Mouse (Mus musculus): ENCODE measurements around the gene Slc25a48. TPM values are rescaled to one million over a fixed set of nuclear protein-coding genes. Genes with fewer than 3 reads are reported as not detected.

The Slc25a48 gene
- polyA plus RNA-seq, 1 experiment from 2014 or later = 0.13 TPM

DNA sequence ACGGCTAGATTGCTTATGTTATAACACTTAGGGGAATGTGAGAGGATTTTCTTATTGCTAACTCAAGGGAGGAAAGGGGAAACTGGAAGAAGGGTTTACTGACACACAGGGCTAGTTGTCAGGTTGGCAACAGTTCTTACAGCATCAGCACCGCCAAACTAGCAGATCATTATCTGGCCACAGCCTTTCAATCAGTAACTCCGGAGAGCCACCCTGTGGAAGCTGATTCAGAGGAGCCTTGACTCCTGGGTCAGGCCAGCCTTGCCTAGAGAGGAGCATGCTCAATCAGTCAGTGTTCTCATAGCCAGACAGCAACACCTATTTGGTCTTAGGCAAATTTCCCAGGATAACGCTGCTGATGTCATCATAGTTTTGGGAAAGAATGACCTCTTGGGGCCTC lies 23.3 kb downstream of the Slc25a48 start:
- no peaks in the 10 kb centered on the region for H3K4me1 ChIP-seq (replicated peaks; ENCODE audit: control insufficient read depth, insufficient read depth)
- H3K4me2 ChIP-seq (replicated peaks; ENCODE audit: low read depth) = no peak overlapping the region
- ATAC-seq (ENCODE audit: low FRiP score, low TSS enrichment) (no peak), DNase-seq (ENCODE audit: low spot score) (no peak)
- H3K27me3 ChIP-seq (ENCODE audit: control insufficient read depth, insufficient read depth, low read length) = no peaks in the 10 kb centered on the region
- no peak overlapping the region for H3K4me3 ChIP-seq (ENCODE audit: low read depth, low read length)
- 82% methylated on average over 4 of the region's 4 CpGs for WGBS
- H3K27ac ChIP-seq (replicated peaks) = no peak overlapping the region
- H3K9me3 ChIP-seq (ENCODE audit: control insufficient read depth, low read length) = no peaks in the 10 kb centered on the region
- H3K36me3 ChIP-seq (ENCODE audit: control insufficient read depth, insufficient read depth, low read length) = no peaks in the 10 kb centered on the region
- no peak overlapping the region for H3K9ac ChIP-seq (ENCODE audit: low read length)
- TF ChIP-seq CTCF (IDR thresholded peaks at IDR 0.05; ENCODE audit: low read depth) (no peak), EP300 (optimal IDR thresholded peaks at IDR 0.05) (no peak)

- H3K9me3 ChIP-seq (ENCODE audit: control insufficient read depth, low read length) = no peaks in the 10 kb centered on the region
- no peaks in the 10 kb centered on the region for H3K36me3 ChIP-seq (ENCODE audit: control insufficient read depth, insufficient read depth, low read length)
- ATAC-seq (ENCODE audit: low FRiP score, low TSS enrichment) (no peak), DNase-seq (ENCODE audit: low spot score) (no peak)
- TF ChIP-seq EP300 (optimal IDR thresholded peaks at IDR 0.05) = no peak
- TF ChIP-seq CTCF (IDR thresholded peaks at IDR 0.05; ENCODE audit: low read depth) = no peak
- H3K4me1 ChIP-seq (replicated peaks; ENCODE audit: control insufficient read depth, insufficient read depth) = no peaks in the 10 kb centered on the region
- WGBS = 86% methylated on average over 4 of the region's 4 CpGs
- H3K9ac ChIP-seq (ENCODE audit: low read length) = no peak overlapping the region
- no peak overlapping the region for H3K27ac ChIP-seq (replicated peaks)
- H3K4me2 ChIP-seq (replicated peaks; ENCODE audit: low read depth) = no peak overlapping the region
- no peak overlapping the region for H3K4me3 ChIP-seq (ENCODE audit: low read depth, low read length)
- H3K27me3 ChIP-seq (ENCODE audit: control insufficient read depth, insufficient read depth, low read length) = no peaks in the 10 kb centered on the region
Measured at GRCm38 (mm10) chr13:56462791-56463190, 24.6 kb downstream of the Slc25a48 start.

DNA sequence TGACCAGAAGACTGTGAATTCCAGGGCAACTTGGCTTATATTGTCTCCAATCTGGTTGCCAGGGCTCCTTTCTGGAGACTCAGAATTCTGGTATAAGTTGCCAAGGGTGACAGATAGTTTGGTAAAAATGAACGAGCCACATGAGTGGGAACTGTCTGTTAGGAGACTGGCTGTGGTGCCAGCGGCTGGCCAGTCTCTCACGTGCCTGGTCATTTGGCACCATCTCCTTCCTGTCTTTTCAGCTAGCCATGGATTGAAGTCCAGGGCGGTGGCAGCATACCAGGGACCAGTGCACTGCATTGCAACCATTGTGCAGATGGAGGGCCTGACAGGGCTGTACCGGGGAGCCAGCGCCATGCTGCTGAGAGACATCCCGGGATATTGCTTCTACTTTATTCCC lies 25.1 kb downstream of the Slc25a48 start:
- no peak overlapping the region for H3K4me3 ChIP-seq (ENCODE audit: low read depth, low read length)
- no peak overlapping the region for H3K27ac ChIP-seq (replicated peaks)
- no peak for TF ChIP-seq CTCF (IDR thresholded peaks at IDR 0.05; ENCODE audit: low read depth)
- no peak for TF ChIP-seq EP300 (optimal IDR thresholded peaks at IDR 0.05)
- no peaks in the 10 kb centered on the region for H3K27me3 ChIP-seq (ENCODE audit: control insufficient read depth, insufficient read depth, low read length)
- H3K9ac ChIP-seq (ENCODE audit: low read length) = no peak overlapping the region
- DNase-seq (ENCODE audit: low spot score) (no peak), ATAC-seq (ENCODE audit: low FRiP score, low TSS enrichment) (no peak)
- H3K36me3 ChIP-seq (ENCODE audit: control insufficient read depth, insufficient read depth, low read length) = no peaks in the 10 kb centered on the region
- 85% methylated on average over 7 of the region's 7 CpGs for WGBS
- H3K9me3 ChIP-seq (ENCODE audit: control insufficient read depth, low read length) = no peaks in the 10 kb centered on the region
- H3K4me2 ChIP-seq (replicated peaks; ENCODE audit: low read depth) = no peak overlapping the region
- no peaks in the 10 kb centered on the region for H3K4me1 ChIP-seq (replicated peaks; ENCODE audit: control insufficient read depth, insufficient read depth)

GRCm38 (mm10) chr13:56463750-56464149 lies 25.6 kb downstream of the Slc25a48 start:
- H3K4me3 ChIP-seq (ENCODE audit: low read depth, low read length) = no peak overlapping the region
- 75% methylated on average over 6 of the region's 6 CpGs for WGBS
- no peak for TF ChIP-seq CTCF (IDR thresholded peaks at IDR 0.05; ENCODE audit: low read depth)
- no peak for TF ChIP-seq EP300 (optimal IDR thresholded peaks at IDR 0.05)
- H3K27ac ChIP-seq (replicated peaks) = no peak overlapping the region
- DNase-seq (ENCODE audit: low spot score) = no peak
- no peaks in the 10 kb centered on the region for H3K4me1 ChIP-seq (replicated peaks; ENCODE audit: control insufficient read depth, insufficient read depth)
- no peaks in the 10 kb centered on the region for H3K27me3 ChIP-seq (ENCODE audit: control insufficient read depth, insufficient read depth, low read length)
- H3K9ac ChIP-seq (ENCODE audit: low read length) = no peak overlapping the region
- H3K4me2 ChIP-seq (replicated peaks; ENCODE audit: low read depth) = no peak overlapping the region
- H3K9me3 ChIP-seq (ENCODE audit: control insufficient read depth, low read length) = no peaks in the 10 kb centered on the region
- no peak for ATAC-seq (ENCODE audit: low FRiP score, low TSS enrichment)
- no peaks in the 10 kb centered on the region for H3K36me3 ChIP-seq (ENCODE audit: control insufficient read depth, insufficient read depth, low read length)

- Histone ChIP-seq H3K36me3 (ENCODE audit: control insufficient read depth, insufficient read depth, low read length) (no peaks in the 10 kb centered on the region), H3K4me1 (replicated peaks; ENCODE audit: control insufficient read depth, insufficient read depth) (no peaks in the 10 kb centered on the region), H3K9ac (ENCODE audit: low read length) (no peak overlapping the region), H3K4me3 (ENCODE audit: low read depth, low read length) (no peak overlapping the region), H3K27ac (replicated peaks) (no peak overlapping the region), H3K9me3 (ENCODE audit: control insufficient read depth, low read length) (no peaks in the 10 kb centered on the region), H3K4me2 (replicated peaks; ENCODE audit: low read depth) (no peak overlapping the region), H3K27me3 (ENCODE audit: control insufficient read depth, insufficient read depth, low read length) (no peaks in the 10 kb centered on the region)
- DNase-seq (ENCODE audit: low spot score) = no peak
- ATAC-seq (ENCODE audit: low FRiP score, low TSS enrichment) = no peak
- TF ChIP-seq EP300 (optimal IDR thresholded peaks at IDR 0.05) = no peak
- TF ChIP-seq CTCF (IDR thresholded peaks at IDR 0.05; ENCODE audit: low read depth) = no peak
- WGBS = 96% methylated on average over 7 of the region's 7 CpGs
Measured at GRCm38 (mm10) chr13:56467786-56468185, 29.6 kb downstream of the Slc25a48 start.

GRCm38 (mm10) chr13:56468536-56468935 lies 30.4 kb downstream of the Slc25a48 start:
- no peak for ATAC-seq (ENCODE audit: low FRiP score, low TSS enrichment)
- H3K27me3 ChIP-seq (ENCODE audit: control insufficient read depth, insufficient read depth, low read length) = no peaks in the 10 kb centered on the region
- no peak overlapping the region for H3K27ac ChIP-seq (replicated peaks)
- WGBS = 84% methylated on average over 4 of the region's 4 CpGs
- no peak overlapping the region for H3K4me2 ChIP-seq (replicated peaks; ENCODE audit: low read depth)
- TF ChIP-seq CTCF (IDR thresholded peaks at IDR 0.05; ENCODE audit: low read depth) = no peak
- TF ChIP-seq EP300 (optimal IDR thresholded peaks at IDR 0.05) = no peak
- no peaks in the 10 kb centered on the region for H3K9me3 ChIP-seq (ENCODE audit: control insufficient read depth, low read length)
- H3K9ac ChIP-seq (ENCODE audit: low read length) = no peak overlapping the region
- H3K4me3 ChIP-seq (ENCODE audit: low read depth, low read length) = no peak overlapping the region
- no peaks in the 10 kb centered on the region for H3K36me3 ChIP-seq (ENCODE audit: control insufficient read depth, insufficient read depth, low read length)
- no peak for DNase-seq (ENCODE audit: low spot score)
- H3K4me1 ChIP-seq (replicated peaks; ENCODE audit: control insufficient read depth, insufficient read depth) = no peaks in the 10 kb centered on the region

All from stomach, postnatal 0 days (tissue).